Mouse (Mus musculus) lung, adult 2 months (tissue): ENCODE results near the gene Slc43a3.

Experiments used
- CTCF ChIP-seq: fragments of 200-500 bp; IDR thresholded peaks from 2 replicates; pipeline ENCODE4 v1.5.1; 2011; ENCODE audit warnings: mild to moderate bottlenecking, low read length, control low read depth; ENCODE audit not compliant: insufficient read depth
- POLR2A ChIP-seq: fragments of 200-500 bp; IDR thresholded peaks from 2 replicates; pipeline ENCODE4 v1.6.1; 2011; ENCODE audit warnings: low read depth, mild to moderate bottlenecking, control low read depth, low read length, borderline replicate concordance; ENCODE audit errors: extremely low read depth

DNA sequence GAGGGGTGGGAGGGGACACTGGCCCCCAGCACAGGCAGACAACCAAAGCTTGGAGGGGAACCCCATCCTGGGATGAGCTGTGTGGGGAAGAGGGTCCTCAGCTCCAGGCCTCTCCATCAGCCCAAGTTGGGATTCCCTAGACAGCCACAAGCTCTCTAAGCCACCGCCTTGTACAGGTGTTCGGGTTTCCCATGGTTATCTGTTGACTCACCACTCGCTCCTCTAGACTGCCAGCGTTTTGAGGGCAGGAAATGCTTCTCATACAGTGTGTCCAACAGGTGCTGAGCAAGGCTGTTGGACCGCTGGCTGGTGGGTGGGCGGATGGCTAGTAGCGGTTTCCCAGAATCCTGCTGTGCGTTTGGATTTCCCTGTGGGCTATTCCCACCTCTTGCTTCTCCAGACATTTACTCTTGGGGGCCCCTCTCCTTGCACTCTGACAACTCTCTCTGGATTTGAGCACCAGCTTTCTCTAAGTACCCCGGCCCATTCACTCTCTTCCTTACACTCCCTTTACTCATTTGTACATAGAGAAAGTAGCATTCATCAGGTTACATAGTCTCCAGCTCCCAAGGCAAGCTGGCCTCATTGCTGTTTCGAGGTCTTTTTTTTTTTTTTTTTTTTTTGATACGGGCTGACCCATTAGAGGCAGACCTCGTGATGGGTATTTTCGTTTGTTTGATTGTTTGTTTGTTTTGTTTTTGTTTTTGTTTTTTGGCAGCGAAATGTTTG, 46.9 kb upstream of the Slc43a3 start:
- TF ChIP-seq CTCF = no peak
- no peak for TF ChIP-seq POLR2A
